Mouse (Mus musculus) myocyte (in vitro differentiated cells): ENCODE measurements around the gene Slc36a1. TPM values are rescaled to one million over a fixed set of nuclear protein-coding genes. Genes with fewer than 3 reads are reported as not detected.

Experiments
- H3K27me3 ChIP-seq: one replicate; pipeline ENCODE4 v1.6.1; 2011; ENCODE audit not compliant: control insufficient read depth, insufficient read depth, insufficient read length
- H3K36me3 ChIP-seq: one replicate; pipeline ENCODE4 v1.6.1; 2011; ENCODE audit not compliant: control insufficient read depth, insufficient read depth
- H3K4me2 ChIP-seq: one replicate; pipeline ENCODE4 v1.6.1; 2011; ENCODE audit warnings: low read depth, control low read depth
- H3K4me3 ChIP-seq: one replicate; pipeline ENCODE4 v1.5.1; 2011; ENCODE audit warnings: mild to moderate bottlenecking, control low read depth, moderate library complexity
- H3K79me2 ChIP-seq: one replicate; pipeline ENCODE4 v1.6.1; 2011; ENCODE audit not compliant: control insufficient read depth, insufficient read depth
- H3ac ChIP-seq: one replicate; pipeline ENCODE4 v1.6.1; 2011; ENCODE audit not compliant: control insufficient read depth, insufficient read length
- CEBPB ChIP-seq: IDR thresholded peaks from 2 replicates; pipeline ENCODE4 v1.6.1; 2011; ENCODE audit warnings: mild to moderate bottlenecking, moderate library complexity; ENCODE audit not compliant: poor library complexity, insufficient read depth, severe bottlenecking
- E2F4 ChIP-seq: IDR thresholded peaks from one replicate; pipeline ENCODE4 v1.6.1; 2011; ENCODE audit warnings: mild to moderate bottlenecking, control low read depth, moderate library complexity; ENCODE audit not compliant: insufficient read depth
- MAX ChIP-seq: IDR thresholded peaks from one replicate; pipeline ENCODE4 v1.6.1; 2011; ENCODE audit warnings: low read depth, mild to moderate bottlenecking, control low read depth
- MYOD1 ChIP-seq, 3 experiments: IDR thresholded peaks; one replicate each; pipeline ENCODE4 v1.6.1; 2011; ENCODE audit warnings: control low read depth in 2 of 3, low read depth in 2 of 3, mild to moderate bottlenecking in 2 of 3, moderate library complexity in 1 of 3; ENCODE audit not compliant: insufficient read length in 2 of 3, control insufficient read depth in 1 of 3
- MYOG ChIP-seq, 3 experiments: IDR thresholded peaks; one replicate each; pipeline ENCODE4 v1.6.1; 2011; ENCODE audit warnings: control low read depth in 2 of 3, low read depth in 2 of 3, mild to moderate bottlenecking in 2 of 3; ENCODE audit not compliant: insufficient read length in 2 of 3, control insufficient read depth in 1 of 3, insufficient read depth in 1 of 3
- POLR2A ChIP-seq: IDR thresholded peaks from one replicate; pipeline ENCODE4 v1.6.1; 2011; ENCODE audit warnings: low read depth, mild to moderate bottlenecking, control low read depth, moderate library complexity; ENCODE audit not compliant: insufficient read length
- POLR2AphosphoS2 ChIP-seq: IDR thresholded peaks from one replicate; pipeline ENCODE4 v1.6.1; 2011; ENCODE audit warnings: low read depth, control low read depth; ENCODE audit not compliant: insufficient read length
- REST ChIP-seq: IDR thresholded peaks from one replicate; pipeline ENCODE4 v1.6.1; 2011; ENCODE audit warnings: mild to moderate bottlenecking, control low read depth, moderate library complexity; ENCODE audit not compliant: insufficient read depth, insufficient read length
- SRF ChIP-seq: IDR thresholded peaks from one replicate; pipeline ENCODE4 v1.6.1; 2011; ENCODE audit warnings: low read depth; ENCODE audit not compliant: control insufficient read depth, insufficient read length
- TCF12 ChIP-seq: IDR thresholded peaks from one replicate; pipeline ENCODE4 v1.6.1; 2011; ENCODE audit warnings: mild to moderate bottlenecking, control low read depth; ENCODE audit not compliant: poor library complexity, insufficient read depth, severe bottlenecking
- TCF3 ChIP-seq: IDR thresholded peaks from one replicate; pipeline ENCODE4 v1.6.1; 2011; ENCODE audit warnings: low read depth, control low read depth; ENCODE audit not compliant: insufficient read length
- USF1 ChIP-seq: IDR thresholded peaks from one replicate; pipeline ENCODE4 v1.6.1; 2011; ENCODE audit warnings: low read depth, mild to moderate bottlenecking, control low read depth, moderate library complexity
- polyA plus RNA-seq: library from polyadenylated mRNA; unstranded; fragments of >200 nt; fragmentation: generic; extraction: Trizol; gene quantifications from one replicate; pipeline ENCODE4 v1.2.1, GENCODE M21; 2012; ENCODE audit warnings: missing spikeins

Gene Slc36a1
- polyA plus RNA-seq, 1 experiment, result 5.3 TPM

- Histone ChIP-seq H3K36me3 (no peaks in the 10 kb centered on the region), H3K79me2 (no peaks in the 10 kb centered on the region), H3K4me2 (no peak overlapping the region), H3ac (no peak overlapping the region), H3K4me3 (no peak overlapping the region), H3K27me3 (peaks cover 32% of the 10 kb centered on the region)
- TF ChIP-seq TCF12, result no peak
- no peak for TF ChIP-seq TCF3
- no peak for TF ChIP-seq POLR2AphosphoS2
- TF ChIP-seq MYOG (IDR thresholded peaks at IDR 0.05; ENCODE audit: control insufficient read depth in 1 of 3, insufficient read depth in 1 of 3, insufficient read length in 2 of 3, low read depth in 2 of 3), result no peak
- no peak for TF ChIP-seq MAX
- TF ChIP-seq SRF, result no peak
- no peak for TF ChIP-seq CEBPB
Observed at GRCm38 (mm10) chr11:55164723-55165122, 39.4 kb upstream of the Slc36a1 start.

- no peaks in the 10 kb centered on the region for H3K36me3 ChIP-seq
- no peak overlapping the region for H3K4me2 ChIP-seq
- no peak overlapping the region for H3K4me3 ChIP-seq
- H3K27me3 ChIP-seq, result peaks cover 27% of the 10 kb centered on the region
- no peak overlapping the region for H3ac ChIP-seq
- TF ChIP-seq CEBPB, result no peak
- no peak for TF ChIP-seq MYOD1 (IDR thresholded peaks at IDR 0.05; ENCODE audit: control insufficient read depth in 1 of 3, insufficient read length in 2 of 3, low read depth in 2 of 3)
- no peak for TF ChIP-seq POLR2AphosphoS2
- no peak for TF ChIP-seq POLR2A
- no peak for TF ChIP-seq REST
- no peak for TF ChIP-seq TCF12
- no peak for TF ChIP-seq MAX
- no peak for TF ChIP-seq E2F4
- TF ChIP-seq TCF3, result no peak
- TF ChIP-seq MYOG (IDR thresholded peaks at IDR 0.05; ENCODE audit: control insufficient read depth in 1 of 3, insufficient read depth in 1 of 3, insufficient read length in 2 of 3, low read depth in 2 of 3), result no peak
- no peak for TF ChIP-seq USF1
- TF ChIP-seq SRF, result no peak
- no peaks in the 10 kb centered on the region for H3K79me2 ChIP-seq
Observed at GRCm38 (mm10) chr11:55165748-55166147, 38.4 kb upstream of the Slc36a1 start.

- Histone ChIP-seq H3K4me3 (no peak overlapping the region), H3K79me2 (no peaks in the 10 kb centered on the region), H3ac (no peak overlapping the region), H3K36me3 (no peaks in the 10 kb centered on the region), H3K27me3 (peaks cover 22% of the 10 kb centered on the region), H3K4me2 (no peak overlapping the region)
- TF ChIP-seq E2F4 (no peak), REST (no peak)
Observed at GRCm38 (mm10) chr11:55168504-55168903, 35.6 kb upstream of the Slc36a1 start.

GRCm38 (mm10) chr11:55168914-55169313 is 35.2 kb upstream of the Slc36a1 start:
- H3K4me3 ChIP-seq, result no peak overlapping the region
- H3K36me3 ChIP-seq, result no peaks in the 10 kb centered on the region
- peaks cover 22% of the 10 kb centered on the region for H3K27me3 ChIP-seq
- H3K79me2 ChIP-seq, result no peaks in the 10 kb centered on the region
- no peak for TF ChIP-seq USF1
- TF ChIP-seq POLR2A, result no peak
- no peak for TF ChIP-seq E2F4
- TF ChIP-seq MYOD1 (IDR thresholded peaks at IDR 0.05; ENCODE audit: control insufficient read depth in 1 of 3, insufficient read length in 2 of 3, low read depth in 2 of 3), result no peak
- TF ChIP-seq REST, result no peak
- no peak for TF ChIP-seq SRF
- TF ChIP-seq TCF3, result no peak
- no peak for TF ChIP-seq TCF12
- TF ChIP-seq MAX, result no peak
- no peak for TF ChIP-seq POLR2AphosphoS2
- no peak for TF ChIP-seq MYOG (IDR thresholded peaks at IDR 0.05; ENCODE audit: control insufficient read depth in 1 of 3, insufficient read depth in 1 of 3, insufficient read length in 2 of 3, low read depth in 2 of 3)
- TF ChIP-seq CEBPB, result no peak
- H3K4me2 ChIP-seq, result no peak overlapping the region
- no peak overlapping the region for H3ac ChIP-seq

GRCm38 (mm10) chr11:55170501-55170900 is 33.6 kb upstream of the Slc36a1 start:
- H3K79me2 ChIP-seq, result no peaks in the 10 kb centered on the region
- H3K4me3 ChIP-seq, result no peak overlapping the region
- no peak overlapping the region for H3K4me2 ChIP-seq
- no peak overlapping the region for H3ac ChIP-seq
- no peaks in the 10 kb centered on the region for H3K36me3 ChIP-seq
- peaks cover 30% of the 10 kb centered on the region for H3K27me3 ChIP-seq
- no peak for TF ChIP-seq POLR2A
- TF ChIP-seq SRF, result no peak
- TF ChIP-seq CEBPB, result no peak
- TF ChIP-seq TCF12, result no peak
- TF ChIP-seq MYOD1 (IDR thresholded peaks at IDR 0.05; ENCODE audit: control insufficient read depth in 1 of 3, insufficient read length in 2 of 3, low read depth in 2 of 3), result no peak
